Mouse (Mus musculus): ENCODE data around the gene Mtfp1. TPM values are rescaled to one million over a fixed set of nuclear protein-coding genes. Genes with fewer than 3 reads are reported as not detected.
"Not testable (repeated sequence)": the region's sequence is repeated elsewhere in the genome, so short reads cannot be mapped to it uniquely, and the experiment has no call there.

The Mtfp1 gene
- polyA plus RNA-seq, 1 experiment, result 5.1 TPM

DNA sequence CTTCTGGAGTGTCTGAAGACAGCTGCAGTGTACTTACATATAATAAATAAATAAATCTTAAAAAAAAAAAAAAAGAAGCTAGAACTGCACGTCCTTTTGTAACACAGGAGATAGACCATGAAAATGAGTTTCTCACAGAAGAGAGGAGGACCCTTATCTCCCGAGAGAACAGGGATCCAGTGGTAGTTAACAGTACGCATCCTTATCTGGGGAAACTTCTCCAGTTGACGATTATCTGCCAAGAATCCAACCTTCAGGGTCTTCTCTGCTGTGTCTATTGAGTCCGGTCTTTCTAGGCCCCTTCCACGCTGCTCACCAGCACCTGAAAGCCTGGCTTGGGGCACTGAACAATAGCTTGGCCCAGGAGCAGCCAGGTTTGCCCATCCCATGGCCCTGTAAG, 18.7 kb upstream of the Mtfp1 start:
- 82% methylated on average over 6 of the region's 6 CpGs for WGBS
- peaks cover 9% of the 10 kb centered on the region for H3K27me3 ChIP-seq (ENCODE audit: control insufficient read depth, insufficient read depth, low read length)
- DNase-seq (ENCODE audit: low read depth in 1 of 2, low spot score in 2 of 2), result no peak

GRCm38 (mm10) chr11:4113496-4113895, 18.3 kb upstream of the Mtfp1 start:
- 75% methylated on average over 4 of the region's 4 CpGs for WGBS
- H3K27ac ChIP-seq (ENCODE audit: insufficient read depth, low read length), result no peak overlapping the region
- no peaks in the 10 kb centered on the region for H3K36me3 ChIP-seq (ENCODE audit: control insufficient read depth, insufficient read depth, low read length)

More for the DNA sequence above, 18.7 kb upstream of the Mtfp1 start:
- TF ChIP-seq POLR2A (IDR thresholded peaks at IDR 0.05; ENCODE audit: low read depth, low read length), result no peak
- Histone ChIP-seq H3K27ac (ENCODE audit: insufficient read depth, low read length) (no peak overlapping the region), H3K4me3 (ENCODE audit: extremely low read depth, insufficient read depth, insufficient read length) (no peak overlapping the region), H3K4me1 (ENCODE audit: control insufficient read depth, insufficient read depth, insufficient read length) (peaks cover 4% of the 10 kb centered on the region), H3K36me3 (ENCODE audit: control insufficient read depth, insufficient read depth, low read length) (no peaks in the 10 kb centered on the region)

DNA sequence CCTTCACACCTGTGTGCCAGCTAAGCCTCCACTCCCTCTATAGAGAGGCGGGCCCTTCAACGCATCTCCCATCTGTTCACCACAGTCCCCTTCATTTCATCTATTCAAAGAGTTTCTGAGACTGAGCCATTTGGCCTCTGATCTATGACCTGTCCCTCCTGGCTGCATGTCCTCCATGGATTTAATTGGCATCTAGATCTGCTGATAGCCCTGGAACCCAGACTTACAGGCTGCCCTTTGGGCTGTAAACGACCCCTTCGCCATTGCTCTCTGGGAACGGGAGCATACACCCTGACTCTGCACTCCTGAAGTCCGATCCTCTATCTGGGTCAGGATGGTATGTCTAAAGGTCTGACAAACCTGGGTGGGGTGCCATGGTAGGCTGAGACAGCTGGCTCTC, 17.6 kb upstream of the Mtfp1 start:
- TF ChIP-seq POLR2A (IDR thresholded peaks at IDR 0.05; ENCODE audit: low read depth, low read length) (no peak), CTCF (IDR thresholded peaks at IDR 0.05; ENCODE audit: extremely low read depth, insufficient read depth, insufficient read length, insufficient replicate concordance) (no peak)
- H3K4me3 ChIP-seq (ENCODE audit: extremely low read depth, insufficient read depth, insufficient read length), result no peak overlapping the region
- H3K36me3 ChIP-seq (ENCODE audit: control insufficient read depth, insufficient read depth, low read length), result no peaks in the 10 kb centered on the region
- H3K4me1 ChIP-seq (ENCODE audit: control insufficient read depth, insufficient read depth, insufficient read length), result no peaks in the 10 kb centered on the region
- H3K27me3 ChIP-seq (ENCODE audit: control insufficient read depth, insufficient read depth, low read length), result no peaks in the 10 kb centered on the region
- no peak overlapping the region for H3K27ac ChIP-seq (ENCODE audit: insufficient read depth, low read length)
- no peak for DNase-seq (ENCODE audit: low read depth in 1 of 2, low spot score in 2 of 2)
- 90% methylated on average over 6 of the region's 6 CpGs for WGBS

More at GRCm38 (mm10) chr11:4113496-4113895, 18.3 kb upstream of the Mtfp1 start:
- H3K27me3 ChIP-seq (ENCODE audit: control insufficient read depth, insufficient read depth, low read length), result peaks cover 5% of the 10 kb centered on the region
- no peak overlapping the region for H3K4me3 ChIP-seq (ENCODE audit: extremely low read depth, insufficient read depth, insufficient read length)
- DNase-seq (ENCODE audit: low read depth in 1 of 2, low spot score in 2 of 2), result no peak
- TF ChIP-seq CTCF (IDR thresholded peaks at IDR 0.05; ENCODE audit: extremely low read depth, insufficient read depth, insufficient read length, insufficient replicate concordance), result no peak
- no peak for TF ChIP-seq POLR2A (IDR thresholded peaks at IDR 0.05; ENCODE audit: low read depth, low read length)
- peaks cover 2% of the 10 kb centered on the region for H3K4me1 ChIP-seq (ENCODE audit: control insufficient read depth, insufficient read depth, insufficient read length)

DNA sequence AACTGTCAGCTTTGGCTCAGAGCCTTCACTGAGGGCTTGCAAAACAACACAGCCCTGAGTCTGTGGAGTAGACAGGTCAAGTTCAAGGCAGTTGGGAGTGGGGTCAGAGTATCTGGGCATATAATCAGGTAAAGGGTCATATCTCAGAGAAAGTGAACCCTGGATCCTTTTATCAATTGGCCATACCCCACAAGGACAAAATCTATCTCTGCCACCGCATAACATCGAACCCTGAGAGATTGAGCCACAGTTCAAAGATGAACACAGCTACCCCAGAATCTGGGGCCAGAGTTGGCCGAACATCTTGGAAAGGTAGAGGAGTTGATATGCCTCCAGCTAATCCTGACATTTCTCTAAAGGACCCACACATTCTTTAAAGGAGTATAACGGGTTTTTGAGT, 16.8 kb upstream of the Mtfp1 start:
- Histone ChIP-seq H3K4me3 (ENCODE audit: extremely low read depth, insufficient read depth, insufficient read length) (no peak overlapping the region), H3K36me3 (ENCODE audit: control insufficient read depth, insufficient read depth, low read length) (no peaks in the 10 kb centered on the region), H3K4me1 (ENCODE audit: control insufficient read depth, insufficient read depth, insufficient read length) (no peaks in the 10 kb centered on the region), H3K27ac (ENCODE audit: insufficient read depth, low read length) (no peak overlapping the region), H3K27me3 (ENCODE audit: control insufficient read depth, insufficient read depth, low read length) (no peaks in the 10 kb centered on the region)
- no peak for DNase-seq (ENCODE audit: low read depth in 1 of 2, low spot score in 2 of 2)
- WGBS, result 86% methylated on average over 4 of the region's 4 CpGs
- TF ChIP-seq POLR2A (IDR thresholded peaks at IDR 0.05; ENCODE audit: low read depth, low read length), result no peak
- TF ChIP-seq CTCF (IDR thresholded peaks at IDR 0.05; ENCODE audit: extremely low read depth, insufficient read depth, insufficient read length, insufficient replicate concordance), result no peak

DNA sequence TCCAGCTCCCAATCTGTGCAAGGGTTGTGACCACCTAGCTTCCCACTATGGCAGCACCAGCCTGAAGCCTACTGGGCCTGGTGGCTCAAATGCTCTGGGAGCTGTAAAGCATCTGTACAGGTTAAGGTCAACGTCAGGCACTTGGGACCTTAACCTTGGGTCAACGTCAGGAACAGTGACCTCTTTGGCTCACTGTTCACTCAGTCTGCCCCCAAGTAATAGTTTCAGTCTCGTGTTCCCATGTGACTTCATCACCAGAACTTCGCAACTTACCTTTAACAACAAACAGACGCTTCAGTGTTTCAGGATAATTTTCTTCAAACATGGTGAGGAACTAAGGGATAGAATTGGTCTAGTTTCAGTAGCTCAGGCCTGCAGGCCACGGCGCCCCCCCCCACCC, 13.4 kb upstream of the Mtfp1 start:
- 87% methylated on average over 7 of the region's 7 CpGs for WGBS
- DNase-seq (ENCODE audit: low read depth in 1 of 2, low spot score in 2 of 2), result no peak
- Histone ChIP-seq H3K36me3 (ENCODE audit: control insufficient read depth, insufficient read depth, low read length) (no peaks in the 10 kb centered on the region), H3K4me3 (ENCODE audit: extremely low read depth, insufficient read depth, insufficient read length) (no peak overlapping the region), H3K27me3 (ENCODE audit: control insufficient read depth, insufficient read depth, low read length) (no peaks in the 10 kb centered on the region), H3K4me1 (ENCODE audit: control insufficient read depth, insufficient read depth, insufficient read length) (no peaks in the 10 kb centered on the region), H3K27ac (ENCODE audit: insufficient read depth, low read length) (no peak overlapping the region)
- no peak for TF ChIP-seq CTCF (IDR thresholded peaks at IDR 0.05; ENCODE audit: extremely low read depth, insufficient read depth, insufficient read length, insufficient replicate concordance)
- no peak for TF ChIP-seq POLR2A (IDR thresholded peaks at IDR 0.05; ENCODE audit: low read depth, low read length)

DNA sequence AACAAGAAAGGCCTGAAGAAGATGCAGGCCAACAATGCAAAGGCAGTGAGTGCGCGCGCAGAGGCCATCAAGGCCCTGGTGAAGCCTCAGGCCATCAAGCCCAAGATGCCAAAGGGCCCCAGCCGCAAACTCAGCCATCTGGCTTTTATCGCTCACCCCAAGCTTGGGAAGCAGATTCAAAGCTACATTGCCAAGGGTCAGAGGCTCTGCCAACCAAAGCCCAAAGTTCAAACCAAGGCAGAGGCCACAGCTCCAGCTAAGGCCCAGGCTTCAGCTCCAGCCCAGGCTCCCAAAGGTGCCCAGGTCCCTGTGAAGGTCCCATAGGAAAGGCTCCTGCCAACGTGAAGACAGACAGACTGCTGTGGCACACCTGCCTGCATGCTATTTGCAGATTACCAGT, 12.7 kb upstream of the Mtfp1 start:
- H3K27ac ChIP-seq (ENCODE audit: insufficient read depth, low read length), result not testable (repeated sequence)

GRCm38 (mm10) chr11:4105444-4105843, 10.2 kb upstream of the Mtfp1 start:
- no peak for DNase-seq (ENCODE audit: low read depth in 1 of 2, low spot score in 2 of 2)
- no peak for TF ChIP-seq CTCF (IDR thresholded peaks at IDR 0.05; ENCODE audit: extremely low read depth, insufficient read depth, insufficient read length, insufficient replicate concordance)
- Histone ChIP-seq H3K27ac (ENCODE audit: insufficient read depth, low read length) (no peak overlapping the region), H3K36me3 (ENCODE audit: control insufficient read depth, insufficient read depth, low read length) (no peaks in the 10 kb centered on the region), H3K27me3 (ENCODE audit: control insufficient read depth, insufficient read depth, low read length) (no peaks in the 10 kb centered on the region), H3K4me1 (ENCODE audit: control insufficient read depth, insufficient read depth, insufficient read length) (no peaks in the 10 kb centered on the region), H3K4me3 (ENCODE audit: extremely low read depth, insufficient read depth, insufficient read length) (no peak overlapping the region)
- 83% methylated on average over 6 of the region's 6 CpGs for WGBS

More for the DNA sequence above, 12.7 kb upstream of the Mtfp1 start:
- H3K36me3 ChIP-seq (ENCODE audit: control insufficient read depth, insufficient read depth, low read length); H3K4me1 ChIP-seq (ENCODE audit: control insufficient read depth, insufficient read depth, insufficient read length); DNase-seq (ENCODE audit: low read depth in 1 of 2, low spot score in 2 of 2); H3K4me3 ChIP-seq (ENCODE audit: extremely low read depth, insufficient read depth, insufficient read length); H3K27me3 ChIP-seq (ENCODE audit: control insufficient read depth, insufficient read depth, low read length): not testable (repeated sequence)
- 95% methylated on average over 6 of the region's 6 CpGs for WGBS

Measured in spleen, adult 2 months (tissue).